Mouse (Mus musculus) heart, embryonic 14.5 days (tissue): ENCODE data around the gene Fkbp10. TPM values are rescaled to one million over a fixed set of nuclear protein-coding genes. Genes with fewer than 3 reads are reported as not detected.

Experiments used
- ATAC-seq: fragments of 200-750 bp; cut with Nextera tagmentation; 2 replicates; pipeline ENCODE4 v1.8.0; 2017; ENCODE audit warnings: low read depth, moderate TSS enrichment; ENCODE audit not compliant: insufficient number of reproducible peaks, insufficient read depth, low FRiP score
- H3K27ac ChIP-seq, 2 experiments: fragments of 200-500 bp in 1 of 2; fragments of 300-500 bp in 1 of 2; sonication (generic) in 1 of 2; replicated peaks in 1 of 2; 2 replicates each; pipeline ENCODE4 v1.5.1; 2012 to 2014; ENCODE audit warnings: low read depth in 2 of 2, low read length in 2 of 2, control low read depth in 1 of 2, mild to moderate bottlenecking in 1 of 2, mixed read lengths in 1 of 2; ENCODE audit not compliant: control insufficient read depth in 1 of 2, insufficient read depth in 1 of 2
- H3K27me3 ChIP-seq: fragments of 300-500 bp; sonication (generic); 2 replicates; pipeline ENCODE4 v1.6.1; 2014; ENCODE audit warnings: mild to moderate bottlenecking, low read length, control low read depth; ENCODE audit not compliant: control insufficient read depth, insufficient read depth
- H3K36me3 ChIP-seq: fragments of 300-500 bp; sonication (generic); 2 replicates; pipeline ENCODE4 v1.6.1; 2014; ENCODE audit warnings: mild to moderate bottlenecking, control low read depth, low read length, mixed read lengths; ENCODE audit not compliant: control insufficient read depth, insufficient read depth
- H3K4me1 ChIP-seq, 2 experiments: fragments of 200-500 bp in 1 of 2; fragments of 300-500 bp in 1 of 2; sonication (generic) in 1 of 2; 2 replicates each; pipeline ENCODE4 v1.6.1; 2012 to 2014; ENCODE audit warnings: low read length in 2 of 2, control low read depth in 1 of 2, mixed read lengths in 1 of 2; ENCODE audit not compliant: control insufficient read depth in 2 of 2, insufficient read depth in 2 of 2
- H3K4me2 ChIP-seq: fragments of 300-500 bp; sonication (generic); 2 replicates; pipeline ENCODE4 v1.6.1; 2014; ENCODE audit warnings: mild to moderate bottlenecking, low read length
- H3K4me3 ChIP-seq, 2 experiments: fragments of 200-500 bp in 1 of 2; fragments of 300-500 bp in 1 of 2; sonication (generic) in 1 of 2; 2 replicates each; pipeline ENCODE4 v1.5.1; 2012 to 2014; ENCODE audit warnings: low read length in 2 of 2, mild to moderate bottlenecking in 2 of 2, control low read depth in 1 of 2, low read depth in 1 of 2, moderate library complexity in 1 of 2; ENCODE audit not compliant: control insufficient read depth in 1 of 2, insufficient read depth in 1 of 2
- H3K9ac ChIP-seq: fragments of 300-500 bp; sonication (generic); 2 replicates; pipeline ENCODE4 v1.6.1; 2014; ENCODE audit warnings: mild to moderate bottlenecking, low read length
- H3K9me3 ChIP-seq: fragments of 300-500 bp; sonication (generic); 2 replicates; pipeline ENCODE4 v1.6.1; 2016; ENCODE audit warnings: low read length, control low read depth; ENCODE audit not compliant: control insufficient read depth
- WGBS: fragments of 180-500 bp; shearing (Covaris S2); extraction: QIAGEN DNeasy Blood & Tissue Kit; methylation state at CpG from one replicate; pipeline ENCODE4 v1.1.7; 2014; 5-methylcytosine and 5-hydroxymethylcytosine counted together
- polyA plus RNA-seq: library from polyadenylated mRNA; unstranded; fragments of >200 nt; fragmentation: Nextera tagmentation; extraction: Ambion mirVana; gene quantifications from 2 replicates; pipeline ENCODE4 v1.2.1, GENCODE M21; 2014

Fkbp10 gene
- polyA plus RNA-seq, result 94.5 and 95.3 TPM in 2 replicates

- H3K4me3 ChIP-seq, result peak within 1 kb of the TSS; percentile 55 to 78
- under 1% methylated on average over 30 of the region's 31 CpGs for WGBS
Measured at GRCm38 (mm10) chr11:100414914-100415822, at the start of gene Fkbp10. Fkbp10 (plus strand) TSS chr11:100415697.

GRCm38 (mm10) chr11:100369145-100369544, 46.4 kb upstream of the Fkbp10 start:
- Histone ChIP-seq H3K27me3 (no peaks in the 10 kb centered on the region), H3K36me3 (peaks cover 54% of the 10 kb centered on the region), H3K9me3 (no peaks in the 10 kb centered on the region), H3K4me3 (no peak overlapping the region), H3K4me1 (no peaks in the 10 kb centered on the region), H3K9ac (no peak overlapping the region), H3K4me2 (no peak overlapping the region), H3K27ac (no peak overlapping the region)
- 53% methylated on average over 7 of the region's 7 CpGs for WGBS
- no peak for ATAC-seq

More at GRCm38 (mm10) chr11:100414914-100415822, at the start of gene Fkbp10:
- ATAC-seq, result peak; percentile 45
- H3K4me1 ChIP-seq, result peaks cover 28 to 33% of the 10 kb centered on the region in 2 experiments
- peaks cover 33% of the 10 kb centered on the region for H3K36me3 ChIP-seq
- peak within 1 kb of the TSS; percentile 84 for H3K4me2 ChIP-seq
- peak within 1 kb of the TSS; percentile 93 to 97 for H3K27ac ChIP-seq
- H3K9me3 ChIP-seq, result no peaks in the 10 kb centered on the region
- H3K9ac ChIP-seq, result peak within 1 kb of the TSS; percentile 88
- H3K27me3 ChIP-seq, result no peaks in the 10 kb centered on the region

- Histone ChIP-seq H3K4me2 (no peak overlapping the region), H3K9ac (no peak overlapping the region), H3K27me3 (no peaks in the 10 kb centered on the region), H3K27ac (no peak overlapping the region), H3K36me3 (peaks cover 60% of the 10 kb centered on the region), H3K4me3 (no peak overlapping the region), H3K9me3 (no peaks in the 10 kb centered on the region), H3K4me1 (no peaks in the 10 kb centered on the region)
- WGBS, result 50% methylated on average over 8 of the region's 8 CpGs
- ATAC-seq, result no peak
Measured at GRCm38 (mm10) chr11:100369822-100370221, 45.7 kb upstream of the Fkbp10 start.

- Histone ChIP-seq H3K36me3 (peaks cover 83% of the 10 kb centered on the region), H3K4me1 (no peaks in the 10 kb centered on the region), H3K27ac (no peak overlapping the region), H3K9me3 (no peaks in the 10 kb centered on the region), H3K9ac (no peak overlapping the region), H3K27me3 (no peaks in the 10 kb centered on the region), H3K4me2 (no peak overlapping the region), H3K4me3 (no peak overlapping the region)
- WGBS, result 84% methylated on average over 7 of the region's 8 CpGs
- no peak for ATAC-seq
Measured at GRCm38 (mm10) chr11:100371981-100372558, 43.4 kb upstream of the Fkbp10 start.

- no peaks in the 10 kb centered on the region for H3K4me1 ChIP-seq
- no peaks in the 10 kb centered on the region for H3K27me3 ChIP-seq
- H3K9ac ChIP-seq, result no peak overlapping the region
- 0 out of 4 replicates have a peak overlapping the region, but pooled peaks of 1 of the 2 experiments have one; percentile 24 for H3K27ac ChIP-seq
- peaks cover 99% of the 10 kb centered on the region for H3K36me3 ChIP-seq
- ATAC-seq, result no peak
- H3K4me2 ChIP-seq, result no peak overlapping the region
- WGBS, result 80% methylated on average over 9 of the region's 9 CpGs
- no peaks in the 10 kb centered on the region for H3K9me3 ChIP-seq
- no peak overlapping the region for H3K4me3 ChIP-seq
Measured at GRCm38 (mm10) chr11:100375127-100375526, 40.4 kb upstream of the Fkbp10 start.

GRCm38 (mm10) chr11:100376005-100376404, 39.5 kb upstream of the Fkbp10 start:
- peaks cover 99% of the 10 kb centered on the region for H3K36me3 ChIP-seq
- no peak for ATAC-seq

GRCm38 (mm10) chr11:100376746-100377389, 38.6 kb upstream of the Fkbp10 start:
- no peak overlapping the region for H3K9ac ChIP-seq
- H3K4me3 ChIP-seq, result no peak overlapping the region
- whole genome bisulfite sequencing, result 90% methylated on average over 21 of the region's 21 CpGs
- peaks cover 99% of the 10 kb centered on the region for H3K36me3 ChIP-seq
- H3K4me2 ChIP-seq, result no peak overlapping the region
- ATAC-seq, result no peak
- H3K27ac ChIP-seq, result no peak overlapping the region
- H3K27me3 ChIP-seq, result no peaks in the 10 kb centered on the region
- H3K9me3 ChIP-seq, result no peaks in the 10 kb centered on the region
- H3K4me1 ChIP-seq, result no peaks in the 10 kb centered on the region

More at GRCm38 (mm10) chr11:100376005-100376404, 39.5 kb upstream of the Fkbp10 start:
- WGBS, result 66% methylated on average over 4 of the region's 4 CpGs
- Histone ChIP-seq H3K4me1 (no peaks in the 10 kb centered on the region), H3K9me3 (no peaks in the 10 kb centered on the region), H3K4me2 (no peak overlapping the region), H3K9ac (no peak overlapping the region), H3K27ac (no peak overlapping the region), H3K4me3 (no peak overlapping the region), H3K27me3 (no peaks in the 10 kb centered on the region)
